Mouse (Mus musculus) lung, postnatal 0 days (tissue): ENCODE measurements at regions not wholly inside any gene's neighbourhood (a gene's known extent, or its start where the extent isn't known, plus 50 kb on each side); places are given as distances from the start of the nearest gene placed in this dataset.

Experiments
- CTCF ChIP-seq: IDR thresholded peaks from 2 replicates; pipeline ENCODE4 v1.5.1; 2016; ENCODE audit warnings: antibody characterized with exemption, mild to moderate bottlenecking
- EP300 ChIP-seq: IDR thresholded peaks from 2 replicates; pipeline ENCODE4 v1.6.1; 2016; ENCODE audit warnings: antibody characterized with exemption, mild to moderate bottlenecking, control low read depth

DNA sequence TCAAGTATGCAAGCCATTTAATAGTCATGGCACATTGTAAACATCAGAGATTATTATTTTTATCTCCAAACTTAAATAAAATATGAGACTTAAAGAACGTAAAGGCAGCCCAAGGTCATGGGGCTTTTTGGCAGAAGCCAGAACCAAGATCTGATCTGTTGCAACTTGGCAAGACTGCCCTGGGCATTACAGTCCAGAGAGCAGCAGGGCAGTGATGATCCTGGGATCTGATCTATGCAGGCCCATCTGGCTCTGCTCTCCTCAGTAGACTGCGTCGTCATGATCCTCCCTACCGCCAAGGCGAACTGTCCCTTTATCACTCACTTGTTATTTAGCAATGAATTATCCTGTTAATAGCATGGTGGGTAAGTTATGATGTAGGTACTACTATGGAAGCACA is 372.0 kb downstream of the Cdh11 start:
- no peak for TF ChIP-seq CTCF
- no peak for TF ChIP-seq EP300
